Mouse (Mus musculus) ES-Bruce4 (cell line): ENCODE data around the gene Nell2.

Source experiments
- CTCF ChIP-seq: IDR thresholded peaks from one replicate; pipeline ENCODE4 v1.8.1; 2011; ENCODE audit warnings: low read depth, low read length
- POLR2A ChIP-seq: IDR thresholded peaks from one replicate; pipeline ENCODE4 v1.8.1; 2011; ENCODE audit warnings: low read length; ENCODE audit not compliant: insufficient read depth

GRCm38 (mm10) chr15:95525997-95526396, 2.4 kb downstream of the Nell2 start:
- TF ChIP-seq POLR2A (no peak), CTCF (peak; percentile 71)
